Mouse (Mus musculus) bone marrow macrophage, adult 2 months (primary cell): ENCODE data around the gene Hnrnph3.

Source experiments
- CTCF ChIP-seq: IDR thresholded peaks from 2 replicates; pipeline ENCODE4 v1.5.1; 2012; ENCODE audit warnings: low read depth, mild to moderate bottlenecking, low read length, moderate library complexity
- POLR2A ChIP-seq: IDR thresholded peaks from 2 replicates; pipeline ENCODE4 v1.6.1; 2012; ENCODE audit warnings: mild to moderate bottlenecking, low read depth, low read length, borderline replicate concordance

DNA sequence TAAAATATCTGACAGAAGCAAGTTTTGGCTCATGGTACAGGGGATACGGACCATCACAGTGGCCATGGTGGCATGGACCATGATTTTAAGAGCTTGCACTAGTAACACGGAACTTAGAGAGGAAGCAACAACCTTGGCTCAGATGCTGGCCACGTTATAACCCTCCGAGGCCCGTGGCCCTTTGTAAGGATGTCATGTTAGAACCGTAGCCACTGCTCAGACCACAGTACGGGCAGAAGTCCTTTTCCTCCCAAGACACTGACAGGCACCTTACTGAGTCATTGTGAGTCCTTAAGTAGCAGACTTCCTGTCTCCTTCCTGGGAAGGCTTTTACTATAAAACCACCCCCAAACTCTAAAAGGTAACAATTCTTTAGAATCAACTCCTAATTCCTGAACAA lies 27.2 kb upstream of the Hnrnph3 start:
- TF ChIP-seq POLR2A (no peak), CTCF (no peak)
